Mouse (Mus musculus) intestine, embryonic 15.5 days (tissue): ENCODE measurements at regions not wholly inside any gene's neighbourhood (a gene's known extent, or its start where the extent isn't known, plus 50 kb on each side); places are given as distances from the start of the nearest gene placed in this dataset.
A peak's percentile ranks its signal among the peaks of the same experiment; 100 is the strongest.

Experiments
- ATAC-seq: fragments of 200-750 bp; cut with Nextera tagmentation; 2 replicates; pipeline ENCODE4 v1.8.0; 2017; ENCODE audit warnings: moderate TSS enrichment, moderate library complexity
- H3K27ac ChIP-seq: fragments of 300-500 bp; sonication (generic); 2 replicates; pipeline ENCODE4 v1.5.1; 2015; ENCODE audit warnings: mild to moderate bottlenecking, inconsistent platforms
- H3K27me3 ChIP-seq: fragments of 300-500 bp; sonication (generic); replicated peaks from 2 replicates; pipeline ENCODE4 v1.6.1; 2015; ENCODE audit warnings: inconsistent platforms
- H3K36me3 ChIP-seq: fragments of 300-500 bp; sonication (generic); 2 replicates; pipeline ENCODE4 v1.6.1; 2015; ENCODE audit warnings: inconsistent platforms
- H3K4me1 ChIP-seq: fragments of 300-500 bp; sonication (generic); replicated peaks from 2 replicates; pipeline ENCODE4 v1.6.1; 2015; ENCODE audit warnings: inconsistent platforms
- H3K4me2 ChIP-seq: fragments of 300-500 bp; sonication (generic); replicated peaks from 2 replicates; pipeline ENCODE4 v1.6.1; 2015; ENCODE audit warnings: mild to moderate bottlenecking, inconsistent platforms
- H3K4me3 ChIP-seq: fragments of 300-500 bp; sonication (generic); replicated peaks from 2 replicates; pipeline ENCODE4 v1.5.1; 2015; ENCODE audit warnings: inconsistent platforms
- H3K9ac ChIP-seq: fragments of 300-500 bp; sonication (generic); 2 replicates; pipeline ENCODE4 v1.6.1; 2015; ENCODE audit warnings: inconsistent platforms
- H3K9me3 ChIP-seq: fragments of 300-500 bp; sonication (generic); 2 replicates; pipeline ENCODE4 v1.6.1; 2016; ENCODE audit warnings: inconsistent platforms
- WGBS: fragments of 180-500 bp; shearing (Covaris S2); methylation state at CpG from one replicate; pipeline ENCODE4 v1.1.7; 2015; 5-methylcytosine and 5-hydroxymethylcytosine counted together

DNA sequence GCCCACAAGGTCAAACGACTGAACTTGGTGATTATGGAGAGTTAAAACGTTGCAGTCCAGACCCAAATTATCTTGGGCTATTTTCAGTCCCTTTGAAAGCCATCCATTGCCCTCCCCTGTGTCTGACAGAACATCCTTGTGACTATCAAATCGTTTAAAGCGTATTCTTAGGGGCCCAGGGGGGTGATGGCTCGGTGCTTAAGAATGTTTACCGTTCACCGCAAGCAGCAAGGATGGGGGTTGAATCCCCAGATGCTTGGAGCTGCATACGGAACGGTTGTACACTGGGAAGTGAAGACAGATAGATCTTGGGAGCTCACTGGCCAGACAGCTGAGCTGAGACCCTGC, 52.7 kb upstream of the Kcng1 start:
- H3K4me3 ChIP-seq = no peak overlapping the region
- H3K36me3 ChIP-seq = no peaks in the 10 kb centered on the region
- no peak overlapping the region for H3K27ac ChIP-seq
- ATAC-seq = no peak
- no peak overlapping the region for H3K9ac ChIP-seq
- H3K27me3 ChIP-seq = no peaks in the 10 kb centered on the region
- H3K4me1 ChIP-seq = peaks cover 17% of the 10 kb centered on the region
- WGBS = 19% methylated on average over 9 of the region's 9 CpGs
- no peak overlapping the region for H3K4me2 ChIP-seq
- H3K9me3 ChIP-seq = no peaks in the 10 kb centered on the region

DNA sequence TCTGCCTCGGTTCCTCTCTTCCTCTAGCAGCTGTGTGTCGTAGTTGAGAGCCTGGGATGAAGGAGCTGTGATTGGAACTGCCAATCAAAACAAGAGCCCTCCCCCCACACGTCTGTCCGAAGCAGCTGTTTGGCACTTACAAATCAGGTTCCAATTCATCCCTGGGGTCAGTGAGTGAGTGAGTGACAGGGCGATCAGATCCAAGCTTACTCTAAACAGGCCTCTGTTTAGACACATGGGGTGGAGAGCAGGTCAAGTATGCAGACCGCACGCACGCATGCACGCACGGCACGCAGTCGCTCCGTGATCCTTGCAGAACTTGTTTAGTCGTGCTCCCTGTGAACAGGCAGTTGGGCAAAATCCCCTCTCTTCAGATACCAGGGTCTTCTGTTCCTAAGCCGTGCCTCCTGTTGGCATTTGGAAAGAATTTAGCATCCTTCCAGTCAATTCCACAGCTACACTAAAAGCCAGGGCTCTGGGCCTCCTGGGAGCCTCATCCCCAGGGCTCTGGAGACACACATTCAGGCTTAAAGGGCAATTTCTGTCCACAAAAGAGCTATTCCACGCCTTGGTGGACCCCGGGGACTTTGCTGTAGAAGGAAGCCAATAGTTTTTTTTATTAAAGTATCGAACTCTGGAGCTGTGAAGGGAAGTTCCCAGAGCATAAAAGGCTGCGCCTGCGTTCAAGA, 52.2 kb upstream of the Kcng1 start:
- Histone ChIP-seq H3K9ac (no peak overlapping the region), H3K36me3 (no peaks in the 10 kb centered on the region), H3K27ac (0 out of 2 replicates have a peak overlapping the region, but pooled peaks have one; percentile 6), H3K9me3 (no peaks in the 10 kb centered on the region), H3K27me3 (no peaks in the 10 kb centered on the region), H3K4me2 (no peak overlapping the region), H3K4me3 (no peak overlapping the region), H3K4me1 (peaks cover 17% of the 10 kb centered on the region)
- no peak for ATAC-seq
- WGBS = 39% methylated on average over 20 of the region's 20 CpGs

DNA sequence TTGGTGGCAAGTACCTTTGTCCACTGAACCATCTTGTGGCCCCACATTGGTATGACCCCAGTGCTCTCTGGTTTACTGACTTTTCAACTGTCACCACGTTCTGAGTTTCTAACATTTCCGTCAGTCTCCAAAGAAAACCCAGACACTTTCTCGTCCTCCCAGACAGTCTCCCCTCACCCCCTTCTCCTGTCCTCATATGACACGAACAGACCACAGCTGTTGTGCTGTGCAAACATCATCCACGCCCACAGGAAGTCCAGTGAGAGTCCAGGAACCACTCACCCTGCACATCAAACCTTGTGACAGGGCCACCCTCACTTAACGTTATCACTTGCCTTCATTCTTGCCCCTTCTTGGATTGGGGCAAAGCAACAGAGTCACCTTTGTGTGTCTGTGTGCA, 51.4 kb upstream of the Kcng1 start:
- peaks cover 17% of the 10 kb centered on the region for H3K4me1 ChIP-seq
- ATAC-seq = peak; percentile 49; the same call in 1 of the 2 replicates
- H3K9me3 ChIP-seq = no peaks in the 10 kb centered on the region
- H3K4me3 ChIP-seq = no peak overlapping the region
- no peak overlapping the region for H3K27ac ChIP-seq
- H3K4me2 ChIP-seq = no peak overlapping the region
- H3K9ac ChIP-seq = no peak overlapping the region
- no peaks in the 10 kb centered on the region for H3K27me3 ChIP-seq
- 27% methylated on average over 6 of the region's 6 CpGs for WGBS
- no peaks in the 10 kb centered on the region for H3K36me3 ChIP-seq
